Mouse (Mus musculus) myocyte (in vitro differentiated cells): ENCODE data around the gene Cep164.

Experiments used
- MAX ChIP-seq: IDR thresholded peaks from one replicate; pipeline ENCODE4 v1.6.1; 2011; ENCODE audit warnings: low read depth, mild to moderate bottlenecking, control low read depth
- POLR2A ChIP-seq: IDR thresholded peaks from one replicate; pipeline ENCODE4 v1.6.1; 2011; ENCODE audit warnings: low read depth, mild to moderate bottlenecking, control low read depth, moderate library complexity; ENCODE audit not compliant: insufficient read length

- no peak for TF ChIP-seq MAX
- no peak for TF ChIP-seq POLR2A
Measured at GRCm38 (mm10) chr9:45818406-45819011, 10.0 kb downstream of the Cep164 start.
